Mouse (Mus musculus) intestine, embryonic 14.5 days (tissue): ENCODE results near the gene Ncf4. TPM values are rescaled to one million over a fixed set of nuclear protein-coding genes. Genes with fewer than 3 reads are reported as not detected.

ENCODE experiments used
- microRNA-seq: library from miRNA; unstranded; fragments of <30 nt; microRNA quantifications from one replicate; pipeline ENCODE4, GENCODE M21; 2016
- polyA plus RNA-seq: library from polyadenylated mRNA; unstranded; fragments of >200 nt; fragmentation: Nextera tagmentation; extraction: Ambion mirVana; gene quantifications from 2 replicates; pipeline ENCODE4 v1.2.1, GENCODE M21; 2014

Ncf4 gene
- polyA plus RNA-seq, 1 experiment from 2014 or later, result 4.1 TPM

Small RNA genes lying within 50 kb of the gene (microRNA-seq; reads per million reads assigned to microRNA genes)
- not detected for gene Mir7676-1

Other genes starting within 250 kb of the Ncf4 start
- 0.07 and 0.15 TPM in 2 replicates for gene Cacng2, start 124.8 kb upstream of the Ncf4 start, polyA plus RNA-seq
- 82.9 and 83.3 TPM in 2 replicates for gene Ift27, start 70.7 kb upstream of the Ncf4 start, polyA plus RNA-seq
- gene Pvalb, start 38.4 kb upstream of the Ncf4 start, polyA plus RNA-seq, result not detected in 2 replicates
- gene Csf2rb2, start 60.9 kb downstream of the Ncf4 start, polyA plus RNA-seq, result 0.15 and 0.22 TPM in 2 replicates
- 1.4 and 1.8 TPM in 2 replicates for gene Csf2rb, start 81.0 kb downstream of the Ncf4 start, polyA plus RNA-seq
- not detected in 2 replicates for gene Tex33, start 151.1 kb downstream of the Ncf4 start, polyA plus RNA-seq
- 10.9 and 15.9 TPM in 2 replicates for gene Tst, start 161.1 kb downstream of the Ncf4 start, polyA plus RNA-seq
- 2.1 and 2.7 TPM in 2 replicates for gene Mpst, start 161.6 kb downstream of the Ncf4 start, polyA plus RNA-seq
- gene Kctd17, start 183.8 kb downstream of the Ncf4 start, polyA plus RNA-seq, result 35.0 and 37.7 TPM in 2 replicates
- 0.09 TPM in 1 of 2 replicates, not detected in the other for gene Tmprss6, start 223.8 kb downstream of the Ncf4 start, polyA plus RNA-seq